Mouse (Mus musculus) heart, postnatal 0 days (tissue): Measurements from ENCODE around the gene Stag2. TPM values are rescaled to one million over a fixed set of nuclear protein-coding genes. Genes with fewer than 3 reads are reported as not detected.

Source experiments
- ATAC-seq: fragments of 200-750 bp; cut with Nextera tagmentation; 2 replicates; pipeline ENCODE4 v1.8.0; 2017; ENCODE audit warnings: low read depth, moderate number of reproducible peaks, moderate library complexity; ENCODE audit not compliant: insufficient read depth
- DNase-seq: peaks from one replicate; pipeline ENCODE4 v3.0.0-alpha.2; 2016; ENCODE audit warnings: low spot score
- H3K27ac ChIP-seq: fragments of 300-500 bp; sonication (generic); 2 replicates; pipeline ENCODE4 v1.5.1; 2014; ENCODE audit warnings: low read depth, mild to moderate bottlenecking
- H3K27me3 ChIP-seq: fragments of 300-500 bp; sonication (generic); 2 replicates; pipeline ENCODE4 v1.6.1; 2014; ENCODE audit warnings: low read length, mixed read lengths; ENCODE audit not compliant: control insufficient read depth, insufficient read depth
- H3K36me3 ChIP-seq: fragments of 300-500 bp; sonication (generic); replicated peaks from 2 replicates; pipeline ENCODE4 v1.6.1; 2014; ENCODE audit warnings: low read length, mixed read lengths; ENCODE audit not compliant: control insufficient read depth, insufficient read depth
- H3K4me1 ChIP-seq: fragments of 300-500 bp; sonication (generic); 2 replicates; pipeline ENCODE4 v1.6.1; 2014; ENCODE audit warnings: antibody characterized with exemption; ENCODE audit not compliant: control insufficient read depth, insufficient read depth
- H3K4me2 ChIP-seq: fragments of 300-500 bp; sonication (generic); 2 replicates; pipeline ENCODE4 v1.6.1; 2014; ENCODE audit warnings: low read depth, mild to moderate bottlenecking, low read length, moderate library complexity
- H3K4me3 ChIP-seq: fragments of 300-500 bp; sonication (generic); 2 replicates; pipeline ENCODE4 v1.5.1; 2014; ENCODE audit warnings: low read depth, low read length
- H3K9ac ChIP-seq: fragments of 300-500 bp; sonication (generic); replicated peaks from 2 replicates; pipeline ENCODE4 v1.6.1; 2014; ENCODE audit warnings: low read depth, low read length, mixed read lengths
- H3K9me3 ChIP-seq: fragments of 300-500 bp; sonication (generic); replicated peaks from 2 replicates; pipeline ENCODE4 v1.6.1; 2016; ENCODE audit warnings: low read length; ENCODE audit not compliant: control insufficient read depth
- CTCF ChIP-seq: IDR thresholded peaks from 2 replicates; pipeline ENCODE4 v1.5.1; 2016; ENCODE audit warnings: antibody characterized with exemption, control low read depth, low read depth
- EP300 ChIP-seq: IDR thresholded peaks from 2 replicates; pipeline ENCODE4 v1.6.1; 2016; ENCODE audit warnings: antibody characterized with exemption, low read depth
- WGBS: fragments of 180-500 bp; shearing (Covaris S2); extraction: QIAGEN DNeasy Blood & Tissue Kit; methylation state at CpG from one replicate; pipeline ENCODE4 v1.1.7; 2014; 5-methylcytosine and 5-hydroxymethylcytosine counted together
- polyA plus RNA-seq: library from polyadenylated mRNA; unstranded; fragments of >200 nt; fragmentation: Nextera tagmentation; extraction: Ambion mirVana; gene quantifications from 2 replicates; pipeline ENCODE4 v1.2.1, GENCODE M21; 2015
- total RNA-seq: library from RNA; depleted of rRNA; stranded (reverse); fragments of >200 nt; gene quantifications from 2 replicates; pipeline ENCODE4 v1.2.3, GENCODE M21; 2014; ENCODE audit warnings: low replicate concordance

The Stag2 gene
- total and polyA plus RNA-seq, 2 experiments from 2014 or later = 20.4 to 48.2 TPM

GRCm38 (mm10) chrX:42170811-42171210, 21.7 kb downstream of the Stag2 start:
- no peaks in the 10 kb centered on the region for H3K36me3 ChIP-seq
- no peak for TF ChIP-seq CTCF
- TF ChIP-seq EP300 = no peak
- no peaks in the 10 kb centered on the region for H3K9me3 ChIP-seq
- no peak for DNase-seq
- H3K4me2 ChIP-seq = no peak overlapping the region
- WGBS = 91% methylated on average over 5 of the region's 5 CpGs
- no peaks in the 10 kb centered on the region for H3K27me3 ChIP-seq
- H3K27ac ChIP-seq = no peak overlapping the region
- no peak for ATAC-seq
- H3K4me1 ChIP-seq = no peaks in the 10 kb centered on the region; the same call in 1 of the 2 replicates
- H3K9ac ChIP-seq = no peak overlapping the region
- H3K4me3 ChIP-seq = no peak overlapping the region

GRCm38 (mm10) chrX:42187590-42187989, 38.5 kb downstream of the Stag2 start:
- 61% methylated on average over 3 of the region's 3 CpGs for WGBS
- Histone ChIP-seq H3K4me2 (no peak overlapping the region), H3K9ac (no peak overlapping the region), H3K4me3 (no peak overlapping the region), H3K4me1 (no peaks in the 10 kb centered on the region), H3K27ac (no peak overlapping the region), H3K27me3 (no peaks in the 10 kb centered on the region), H3K36me3 (no peaks in the 10 kb centered on the region), H3K9me3 (no peaks in the 10 kb centered on the region)
- TF ChIP-seq CTCF (no peak), EP300 (no peak)
- ATAC-seq (no peak), DNase-seq (no peak)

- Histone ChIP-seq H3K27ac (no peak overlapping the region), H3K9ac (no peak overlapping the region), H3K36me3 (no peaks in the 10 kb centered on the region), H3K4me1 (no peaks in the 10 kb centered on the region), H3K9me3 (no peaks in the 10 kb centered on the region), H3K4me3 (no peak overlapping the region), H3K27me3 (no peaks in the 10 kb centered on the region), H3K4me2 (no peak overlapping the region)
- no peak for DNase-seq
- TF ChIP-seq CTCF (no peak), EP300 (no peak)
- ATAC-seq = no peak
- 70% methylated on average over 2 of the region's 2 CpGs for WGBS
Measured at GRCm38 (mm10) chrX:42188825-42189426, 39.8 kb downstream of the Stag2 start.

- ATAC-seq (no peak), DNase-seq (no peak)
- Histone ChIP-seq H3K9me3 (no peaks in the 10 kb centered on the region), H3K4me1 (no peaks in the 10 kb centered on the region), H3K4me3 (no peak overlapping the region), H3K27ac (no peak overlapping the region), H3K9ac (no peak overlapping the region), H3K4me2 (no peak overlapping the region), H3K27me3 (no peaks in the 10 kb centered on the region), H3K36me3 (no peaks in the 10 kb centered on the region)
- TF ChIP-seq EP300 = no peak
- TF ChIP-seq CTCF = no peak
- 72% methylated on average over 3 of the region's 3 CpGs for WGBS
Measured at GRCm38 (mm10) chrX:42194608-42195007, 45.5 kb downstream of the Stag2 start.

- Histone ChIP-seq H3K9ac (no peak overlapping the region), H3K9me3 (no peaks in the 10 kb centered on the region), H3K4me1 (no peaks in the 10 kb centered on the region), H3K27ac (no peak overlapping the region), H3K27me3 (no peaks in the 10 kb centered on the region), H3K36me3 (0 out of 2 replicates have a peak, but pooled peaks cover 3% of the 10 kb centered on the region), H3K4me2 (no peak overlapping the region), H3K4me3 (no peak overlapping the region)
- no peak for TF ChIP-seq CTCF
- no peak for TF ChIP-seq EP300
- ATAC-seq (no peak), DNase-seq (no peak)
- 81% methylated on average over 4 of the region's 4 CpGs for WGBS
Measured at GRCm38 (mm10) chrX:42202482-42202881, 53.4 kb downstream of the Stag2 start.

- Histone ChIP-seq H3K4me2 (no peak overlapping the region), H3K4me3 (no peak overlapping the region), H3K27ac (no peak overlapping the region), H3K9me3 (no peaks in the 10 kb centered on the region), H3K27me3 (no peaks in the 10 kb centered on the region), H3K36me3 (peaks cover 4% of the 10 kb centered on the region; the same call in 1 of the 2 replicates), H3K9ac (no peak overlapping the region), H3K4me1 (no peaks in the 10 kb centered on the region)
- ATAC-seq = no peak
- 73% methylated on average over 1 of the region's 1 CpGs for whole genome bisulfite sequencing
- TF ChIP-seq EP300 = no peak
- TF ChIP-seq CTCF = no peak
- no peak for DNase-seq
Measured at GRCm38 (mm10) chrX:42215742-42216141, 66.6 kb downstream of the Stag2 start.
